In genomic region chr7:39716340-39717150, GRCm38 (mm10) we compare ENCODE assay signal across 8 mouse cellular contexts.
DNase-seq lines count a peak whose midpoint lies in the region; ATAC-seq and TF ChIP-seq lines count a peak whose summit lies in the region.

No protein-coding gene starts in this region.

- peak overlapping the region; percentile 22; the same call in 1 of the 2 replicates for H3K9ac ChIP-seq in heart, embryonic 11.5 days (ENCODE audit: low read depth, low read length)
- no peak overlapping the region for H3K9ac ChIP-seq in heart, embryonic 12.5 days
- no peak overlapping the region for H3K9ac ChIP-seq in ES-E14 (ENCODE audit: insufficient read depth, low read depth, low read length, poor library complexity, severe bottlenecking)
- no peak overlapping the region for H3K9ac ChIP-seq in kidney, embryonic 15.5 days
- no peak overlapping the region for H3K9ac ChIP-seq in neural tube, embryonic 12.5 days

- H3K36me3 ChIP-seq in heart, embryonic 11.5 days (ENCODE audit: control insufficient read depth, insufficient read depth, low read length), result no peaks in the 10 kb centered on the region
- no peaks in the 10 kb centered on the region for H3K36me3 ChIP-seq in heart, embryonic 12.5 days
- H3K36me3 ChIP-seq in ES-E14 (ENCODE audit: control insufficient read depth, insufficient read depth, low read length, poor library complexity, severe bottlenecking), result no peaks in the 10 kb centered on the region
- no peaks in the 10 kb centered on the region for H3K36me3 ChIP-seq in kidney, embryonic 15.5 days
- H3K36me3 ChIP-seq in neural tube, embryonic 12.5 days, result no peaks in the 10 kb centered on the region

- in situ Hi-C loops in ES-E14 (cut with MboI; ENCODE audit: low sequenced_read_pairs in 2 of 2, unreplicated experiment in 2 of 2), result no loop called here

- H3K4me1 ChIP-seq in heart, embryonic 11.5 days (ENCODE audit: control insufficient read depth, insufficient read depth, low read length), result no peaks in the 10 kb centered on the region
- H3K4me1 ChIP-seq in heart, embryonic 12.5 days (replicated peaks), result no peaks in the 10 kb centered on the region
- no peaks in the 10 kb centered on the region for H3K4me1 ChIP-seq in ES-E14 (ENCODE audit: control insufficient read depth in 2 of 2, insufficient read depth in 2 of 2, low read length in 2 of 2, poor library complexity in 1 of 2)
- H3K4me1 ChIP-seq in kidney, embryonic 15.5 days, result 0 out of 2 replicates have a peak, but pooled peaks cover 4% of the 10 kb centered on the region
- H3K4me1 ChIP-seq in neural tube, embryonic 12.5 days, result no peaks in the 10 kb centered on the region

- no peak overlapping the region for H3K27ac ChIP-seq in heart, embryonic 11.5 days (ENCODE audit: low read depth, low read length)
- H3K27ac ChIP-seq in heart, embryonic 12.5 days (ENCODE audit: poor library complexity, severe bottlenecking), result no peak overlapping the region
- H3K27ac ChIP-seq in ES-E14 (ENCODE audit: insufficient read depth, low read depth, low read length, poor library complexity, severe bottlenecking), result no peak overlapping the region
- H3K27ac ChIP-seq in kidney, embryonic 15.5 days, result no peak overlapping the region
- no peak overlapping the region for H3K27ac ChIP-seq in neural tube, embryonic 12.5 days

- no peak for ATAC-seq in heart, embryonic 11.5 days (replicated peaks; ENCODE audit: insufficient number of reproducible peaks, low FRiP score, low TSS enrichment)
- ATAC-seq in heart, embryonic 12.5 days (ENCODE audit: insufficient number of reproducible peaks, low FRiP score), result no peak
- peak; percentile 76; the same call in 1 of the 2 replicates for ATAC-seq in kidney, embryonic 15.5 days (replicated peaks; ENCODE audit: low FRiP score)
- peak; percentile 86 for ATAC-seq in neural tube, embryonic 12.5 days (ENCODE audit: low FRiP score, low read depth)

- WGBS in heart, embryonic 11.5 days (ENCODE audit: insufficient replicate concordance), result 16% methylated on average over 11 of the region's 11 CpGs
- WGBS in heart, embryonic 12.5 days, result 13% methylated on average over 11 of the region's 11 CpGs
- WGBS in kidney, embryonic 15.5 days, result 22% methylated on average over 11 of the region's 11 CpGs
- WGBS in neural tube, embryonic 12.5 days, result 25% methylated on average over 11 of the region's 11 CpGs

- H3K4me3 ChIP-seq in heart, embryonic 11.5 days (ENCODE audit: low read depth, low read length), result no peak overlapping the region
- no peak overlapping the region for H3K4me3 ChIP-seq in heart, embryonic 12.5 days
- H3K4me3 ChIP-seq in ES-E14 (ENCODE audit: insufficient read depth in 1 of 2, low read depth in 1 of 2, low read length in 2 of 2, poor library complexity in 1 of 2, severe bottlenecking in 1 of 2), result no peak overlapping the region
- H3K4me3 ChIP-seq in kidney, embryonic 15.5 days (replicated peaks), result no peak overlapping the region
- H3K4me3 ChIP-seq in neural tube, embryonic 12.5 days, result no peak overlapping the region

- no peak overlapping the region for H3K4me2 ChIP-seq in heart, embryonic 11.5 days
- no peak overlapping the region for H3K4me2 ChIP-seq in heart, embryonic 12.5 days
- H3K4me2 ChIP-seq in kidney, embryonic 15.5 days, result no peak overlapping the region
- peak overlapping the region; percentile 22 for H3K4me2 ChIP-seq in neural tube, embryonic 12.5 days (replicated peaks)

- no peaks in the 10 kb centered on the region for H3K27me3 ChIP-seq in heart, embryonic 11.5 days (ENCODE audit: control insufficient read depth, insufficient read depth, low read length)
- no peaks in the 10 kb centered on the region for H3K27me3 ChIP-seq in heart, embryonic 12.5 days (replicated peaks)
- H3K27me3 ChIP-seq in kidney, embryonic 15.5 days, result no peaks in the 10 kb centered on the region
- H3K27me3 ChIP-seq in neural tube, embryonic 12.5 days (replicated peaks), result no peaks in the 10 kb centered on the region

- no peaks in the 10 kb centered on the region for H3K9me3 ChIP-seq in heart, embryonic 11.5 days (replicated peaks; ENCODE audit: control insufficient read depth, low read length)
- H3K9me3 ChIP-seq in heart, embryonic 12.5 days (replicated peaks), result no peaks in the 10 kb centered on the region
- no peaks in the 10 kb centered on the region for H3K9me3 ChIP-seq in ES-E14 (ENCODE audit: control insufficient read depth, insufficient read depth, low read depth, low read length)
- H3K9me3 ChIP-seq in kidney, embryonic 15.5 days (replicated peaks), result no peaks in the 10 kb centered on the region
- no peaks in the 10 kb centered on the region for H3K9me3 ChIP-seq in neural tube, embryonic 12.5 days

- peak; percentile 47 for DNase-seq in ES-E14 (ENCODE audit: low read depth, low spot score)
- peak; percentile 14 for DNase-seq in fibroblast of lung, adult 2 months (ENCODE audit: low read depth)
- DNase-seq in spleen, postnatal 4 days (ENCODE audit: low spot score in 2 of 2), result no peak
- DNase-seq in thymus, postnatal 14 days, result no peak

TF ChIP-seq in ES-E14, 5 proteins besides CTCF, POLR2A, EP300 and RAD21:
- TF ChIP-seq MAFK (IDR thresholded peaks at IDR 0.05; ENCODE audit: insufficient read depth, low read depth, low read length) (no peak), ZNF384 (IDR thresholded peaks at IDR 0.05; ENCODE audit: low read depth, low read length) (peak; percentile 86)

Comparison
In these comparisons a context has a peak if more than half of its experiments do, and no peak if none do; other contexts are left out.
1. ATAC-seq: peak in kidney, embryonic 15.5 days (single experiment) and neural tube, embryonic 12.5 days (single experiment); none in heart, embryonic 11.5 days (single experiment) and heart, embryonic 12.5 days (single experiment).
2. DNase-seq: peak in ES-E14 (single experiment) and fibroblast of lung, adult 2 months (single experiment); none in spleen, postnatal 4 days (0 of 2) and thymus, postnatal 14 days (single experiment).